Mouse (Mus musculus) MN1 (cell line): ENCODE measurements around the gene Adora3.

ENCODE experiments used
- DNase-seq: peaks from one replicate; pipeline ENCODE4 v3.0.0-alpha.2; 2016; ENCODE audit warnings: low spot score

The Adora3 gene

DNA sequence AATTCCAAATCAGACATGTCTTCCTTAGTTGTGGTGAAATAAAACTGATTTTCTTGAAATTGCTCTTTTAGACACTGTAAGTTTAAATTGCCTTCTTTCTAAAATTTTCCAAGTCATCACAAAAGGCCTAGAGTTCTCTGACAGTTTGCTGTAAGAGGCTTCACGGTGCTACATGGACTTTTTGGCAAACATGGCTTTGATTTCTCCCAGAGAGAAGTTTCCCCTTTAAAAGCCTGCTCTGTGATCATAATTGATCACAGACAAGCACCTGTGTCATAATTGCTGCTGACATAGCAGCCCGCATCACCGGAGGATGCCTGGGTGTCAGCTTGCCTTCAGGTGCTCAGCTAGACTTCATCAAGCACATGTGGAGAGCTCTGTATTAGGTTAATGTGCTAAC lies at the start of gene Adora3, which contains the start of gene Tmigd3:
Gene Adora3, plus strand, starts transcription at position 301 of the 400 bp plus-strand sequence.
Gene Tmigd3, plus strand, starts transcription at position 346 of the 400 bp plus-strand sequence.
- no peak for DNase-seq

DNA sequence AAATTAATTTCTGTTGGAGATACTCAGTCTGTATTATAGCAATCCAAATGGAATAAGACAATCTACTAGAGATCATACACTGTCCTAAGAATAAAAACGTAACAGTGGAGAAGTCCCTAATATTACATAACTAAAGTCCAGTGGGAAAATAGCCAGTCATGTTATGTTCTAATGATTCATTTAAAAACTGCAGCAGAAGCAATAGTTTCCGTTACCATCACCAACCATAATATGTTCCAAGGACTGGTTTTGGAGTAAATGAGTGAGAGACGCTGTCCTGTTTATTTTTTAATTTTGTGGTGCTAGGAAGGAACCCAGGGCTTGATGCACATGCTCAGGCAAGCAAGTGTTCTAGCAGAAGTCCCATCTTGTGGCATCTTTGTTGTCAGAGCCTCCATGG lies 49.2 kb upstream of the Adora3 start:
- no peak for DNase-seq

DNA sequence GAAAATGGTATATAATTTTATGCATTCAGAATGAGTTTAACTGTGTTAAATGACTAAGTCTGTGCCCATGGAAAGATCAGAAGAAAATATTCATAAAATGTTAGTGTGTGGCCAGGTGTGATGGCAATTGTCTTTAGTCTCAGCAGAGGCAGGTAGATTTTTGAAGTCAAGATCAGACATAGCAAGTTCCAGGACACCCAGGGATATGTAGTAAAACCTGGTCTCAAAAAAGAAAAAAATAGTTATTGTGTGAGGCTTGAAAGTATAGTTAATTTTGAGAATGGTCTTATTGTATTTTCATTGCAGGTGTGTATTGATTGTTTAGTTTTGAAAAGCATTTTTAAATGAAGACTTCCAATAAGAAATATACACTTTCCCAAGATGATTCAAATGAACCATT lies 47.0 kb upstream of the Adora3 start:
- no peak for DNase-seq

DNA sequence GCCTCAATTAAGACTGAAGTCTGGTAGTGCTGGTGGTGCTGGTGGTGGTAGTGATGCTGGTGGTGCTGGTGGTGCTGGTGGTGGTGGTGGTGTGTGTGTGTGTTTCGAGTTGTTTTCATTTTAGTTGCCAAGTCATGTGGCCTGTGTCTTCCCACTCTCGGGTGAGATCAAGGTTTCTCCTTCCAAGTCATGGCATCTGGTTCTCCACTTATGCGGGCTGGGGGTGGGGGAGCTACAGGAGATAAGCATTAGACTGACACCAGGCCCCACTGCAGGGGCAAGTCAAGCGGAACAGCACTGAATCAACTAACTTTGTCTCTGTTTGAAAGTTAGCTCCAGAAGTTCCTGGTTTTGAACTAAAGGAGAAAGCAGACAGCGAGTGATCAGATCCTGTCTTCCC lies 46.6 kb upstream of the Adora3 start:
- no peak for DNase-seq

DNA sequence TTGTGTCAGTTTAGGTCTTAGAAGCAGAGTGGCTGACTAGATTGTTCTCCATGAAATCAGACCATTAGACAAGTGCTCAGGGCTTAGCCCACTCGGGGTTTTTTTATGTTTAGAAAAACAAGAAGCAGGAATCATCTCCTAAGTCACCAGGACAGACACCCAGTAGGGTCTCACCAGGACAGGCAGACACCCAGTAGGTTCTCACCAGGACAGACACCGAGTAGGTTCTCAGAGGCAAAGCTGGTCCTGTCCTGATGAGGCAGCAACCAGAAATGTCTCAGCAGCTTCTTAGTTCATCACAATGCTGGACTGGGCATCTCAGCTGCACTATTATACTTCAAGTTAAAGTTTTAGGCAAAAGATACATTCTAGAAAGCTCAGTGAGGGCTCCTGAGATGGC lies 46.0 kb upstream of the Adora3 start:
- DNase-seq: no peak

DNA sequence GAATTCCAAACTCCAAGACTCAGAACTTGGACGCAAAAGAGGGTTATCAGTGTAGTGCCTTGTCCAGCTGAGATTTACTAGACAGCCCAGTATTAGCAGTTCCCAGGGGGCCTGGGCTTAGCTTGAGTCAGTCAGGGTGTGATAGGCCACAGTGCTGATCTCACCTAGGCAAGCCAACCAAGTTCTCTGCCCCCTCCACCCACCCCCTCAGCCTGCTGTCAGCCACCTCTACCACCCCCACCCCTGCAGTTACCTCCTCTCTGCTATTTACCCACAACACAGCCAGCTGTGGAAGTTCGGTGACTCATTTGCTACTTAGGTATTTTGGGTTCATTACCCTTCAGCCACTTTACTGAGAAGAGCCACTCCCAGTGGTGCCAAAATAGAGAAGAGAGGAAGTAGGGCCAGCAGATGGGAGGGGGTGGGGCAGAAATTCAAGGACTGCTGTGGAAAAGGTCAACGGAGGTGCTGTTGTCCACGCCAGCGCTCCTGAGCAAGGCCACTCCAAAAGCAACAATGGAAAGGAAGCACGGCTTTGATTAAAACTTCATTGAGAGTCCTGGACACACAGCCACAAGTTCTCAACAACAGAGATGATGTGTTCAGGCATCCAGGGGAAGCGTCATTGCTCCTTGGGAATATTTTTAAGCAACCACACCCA lies 45.0 kb upstream of the Adora3 start:
- DNase-seq: peak; percentile 27

DNA sequence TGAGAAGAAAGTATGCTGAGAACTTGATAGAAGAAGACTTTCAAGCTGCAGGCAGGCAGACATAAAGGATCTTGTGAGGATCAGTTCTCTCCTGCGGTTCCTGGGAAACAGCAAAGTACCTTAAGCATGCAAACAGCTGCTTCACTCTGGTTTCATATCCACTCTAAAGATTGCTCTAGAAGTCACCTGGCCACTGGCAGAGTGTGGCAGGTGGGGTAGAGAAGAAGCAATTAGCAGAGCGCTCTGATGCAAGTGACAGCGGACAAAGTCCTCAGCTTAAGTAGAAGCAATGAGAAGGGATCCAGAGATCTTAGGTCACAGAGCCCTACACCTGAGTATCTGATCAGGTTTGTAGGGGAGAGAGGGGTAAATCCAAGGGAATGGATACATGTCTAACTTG lies 39.1 kb upstream of the Adora3 start:
- DNase-seq: no peak

DNA sequence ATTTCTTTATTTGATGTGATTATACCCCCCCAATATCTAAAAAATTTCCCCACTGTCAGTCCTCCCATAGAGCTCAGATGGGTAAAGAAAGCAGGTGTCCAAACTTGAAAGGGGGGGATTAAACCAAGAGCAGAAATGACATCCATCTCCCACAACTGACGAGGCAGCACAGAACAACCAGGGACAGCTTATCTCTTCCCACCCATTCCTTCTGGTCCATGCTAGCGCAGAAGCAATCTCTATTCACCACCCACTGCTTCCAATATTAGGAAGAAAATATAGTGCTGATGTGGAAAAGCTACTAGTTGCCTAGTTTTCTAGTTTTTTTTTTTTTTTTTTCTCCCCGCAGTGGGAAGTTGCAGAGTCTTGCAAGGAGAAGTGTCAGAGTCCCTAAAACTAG lies 34.8 kb upstream of the Adora3 start:
- DNase-seq: no peak

DNA sequence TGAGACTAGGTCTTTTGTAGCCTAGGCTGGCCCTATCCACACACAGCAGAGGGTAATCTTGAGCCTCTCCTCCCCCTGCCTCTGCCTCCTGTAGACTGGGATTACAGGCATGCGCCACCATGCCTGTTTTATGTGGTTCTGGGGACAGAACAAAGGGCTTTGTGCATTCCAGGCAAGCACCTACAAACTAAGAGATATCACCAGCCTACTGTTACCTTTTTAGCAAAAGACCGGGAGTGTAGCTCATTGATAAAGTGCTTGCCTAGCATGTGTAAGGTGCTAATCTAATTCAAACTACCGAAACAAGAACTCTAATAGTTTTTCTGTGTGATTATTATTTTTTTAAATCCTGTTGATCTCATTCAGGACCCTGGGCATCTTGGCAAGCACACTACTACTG lies 33.8 kb upstream of the Adora3 start:
- no peak for DNase-seq

DNA sequence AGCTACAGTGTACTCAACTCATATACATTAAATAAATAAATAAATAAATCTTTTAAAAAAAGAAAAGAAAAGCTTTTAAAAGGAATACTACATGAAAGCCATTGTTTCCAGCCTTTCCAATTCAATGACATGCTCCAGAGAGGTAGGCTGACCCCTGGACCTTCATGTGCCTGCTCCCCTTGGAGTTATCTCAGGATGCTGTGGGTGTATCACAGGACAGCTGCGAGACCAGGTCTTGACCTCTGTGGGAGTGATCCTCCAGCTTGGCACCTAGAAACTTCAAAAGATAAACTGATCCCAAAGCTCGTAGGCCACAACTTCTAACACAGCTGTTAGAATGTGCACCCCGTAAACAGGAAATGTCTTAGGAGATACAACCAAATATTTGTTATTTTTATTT lies 32.0 kb upstream of the Adora3 start:
- no peak for DNase-seq

DNA sequence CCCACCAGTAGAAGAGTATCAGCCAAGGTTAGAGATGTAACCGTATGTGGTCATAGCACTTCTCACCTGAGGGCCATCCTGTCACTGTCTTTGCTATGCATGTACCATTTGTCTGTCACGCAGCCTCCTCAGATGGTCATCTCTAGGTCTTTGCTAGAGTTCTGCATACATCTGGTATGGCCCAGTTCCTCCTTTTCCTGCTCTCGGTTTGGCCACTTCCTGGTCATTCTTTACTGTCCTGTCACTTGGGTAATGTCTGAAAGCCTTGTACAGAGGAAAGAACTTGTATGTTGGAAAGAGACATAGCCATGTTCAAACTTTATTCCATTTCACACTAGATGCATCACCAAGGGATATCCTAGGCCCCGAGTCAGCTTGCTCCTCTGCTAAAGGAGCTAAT lies 30.8 kb upstream of the Adora3 start:
- no peak for DNase-seq

DNA sequence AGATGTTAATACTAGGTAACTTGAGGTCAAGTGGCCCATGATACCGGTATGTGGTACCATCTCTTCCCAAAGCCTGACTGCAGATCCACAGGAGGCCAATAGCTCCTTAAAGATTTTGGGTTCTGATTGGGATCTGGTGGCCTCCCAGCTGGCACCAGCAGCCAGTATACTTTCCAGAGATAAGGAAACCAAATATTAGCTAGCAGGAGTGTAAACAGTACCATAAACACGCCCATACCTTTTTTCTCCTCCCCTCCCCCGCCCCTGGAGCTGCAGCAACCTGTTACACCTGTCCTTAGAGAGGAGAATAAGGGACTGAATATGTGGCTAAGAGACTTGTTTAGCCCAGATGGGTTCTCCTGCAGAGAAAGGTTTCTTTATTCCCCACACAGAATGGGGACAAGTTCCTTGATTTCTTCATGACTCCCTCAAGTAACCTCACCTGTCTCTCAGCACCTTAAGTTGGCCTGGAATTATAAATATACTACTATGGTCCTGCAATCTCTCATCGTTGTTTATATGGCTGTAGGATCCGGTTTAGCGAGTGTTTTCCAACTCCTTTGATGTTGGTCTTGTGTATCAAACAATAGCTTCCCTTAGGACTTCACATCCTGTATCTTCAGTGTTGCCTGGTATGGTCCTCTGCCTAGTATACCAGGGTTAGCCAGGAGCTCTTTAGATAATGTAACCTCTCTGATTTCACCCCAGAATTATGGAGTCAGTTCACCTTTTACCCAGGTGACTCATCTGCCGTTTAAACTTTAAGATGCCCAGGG lies 24.2 kb upstream of the Adora3 start:
- DNase-seq: no peak

DNA sequence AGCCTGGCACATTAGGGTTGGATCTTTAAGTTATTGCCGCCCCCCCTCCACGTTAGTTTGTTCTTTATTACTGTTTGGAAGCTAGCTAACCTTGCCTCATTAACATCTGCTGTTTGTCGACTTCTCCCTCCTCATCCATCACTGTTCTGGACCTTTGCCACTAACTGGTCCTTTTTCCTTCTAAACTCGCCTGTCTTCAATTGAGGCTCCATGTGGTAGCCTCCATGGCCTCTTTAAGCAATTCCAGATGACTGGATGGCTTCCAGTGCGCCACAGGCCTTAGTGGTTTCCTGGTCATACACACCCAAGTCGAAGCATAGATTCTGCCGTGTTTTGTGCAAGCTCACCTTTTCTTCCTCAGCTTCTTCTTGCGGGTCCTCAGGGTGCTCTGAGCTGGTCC lies 16.9 kb upstream of the Adora3 start:
- DNase-seq: no peak

DNA sequence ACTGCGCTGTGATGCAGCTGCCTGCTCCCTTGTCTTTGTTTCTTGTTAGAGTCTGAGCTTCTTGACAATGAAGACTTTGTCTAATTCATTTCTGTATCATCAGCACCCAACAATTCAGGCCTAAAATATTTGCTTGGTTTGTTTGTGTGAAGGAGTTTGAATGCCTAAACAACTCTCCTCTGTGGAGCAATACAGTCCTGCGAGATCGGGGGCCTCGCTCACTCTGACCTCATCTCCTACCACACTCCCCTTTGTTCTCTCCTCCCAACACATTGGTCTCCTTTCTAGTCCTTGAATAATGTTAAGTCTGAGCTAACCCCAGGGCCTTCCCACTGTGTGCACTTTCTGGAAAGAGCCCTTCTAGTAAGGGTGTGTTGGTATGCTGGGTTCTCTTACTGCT lies 15.9 kb upstream of the Adora3 start:
- no peak for DNase-seq

DNA sequence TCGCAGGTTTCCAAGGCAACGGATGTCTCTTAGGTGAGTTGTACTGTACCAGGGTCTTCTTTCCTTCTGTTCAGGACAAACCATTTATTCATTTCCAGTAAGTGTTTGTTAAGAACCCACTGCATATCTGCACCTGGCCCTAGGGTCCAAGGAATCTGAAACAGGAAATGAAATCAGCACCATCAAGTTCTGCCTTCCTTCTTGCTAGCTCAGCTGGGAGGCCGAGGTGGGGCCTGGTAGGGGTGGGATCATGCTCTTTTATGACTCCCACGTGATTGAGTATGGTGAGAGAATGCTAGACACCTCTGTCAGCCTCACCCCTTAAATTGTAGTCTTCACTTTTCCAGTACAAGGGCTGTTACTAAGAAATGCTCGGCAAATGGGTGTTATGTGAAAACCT lies 13.1 kb upstream of the Adora3 start:
- DNase-seq: no peak

DNA sequence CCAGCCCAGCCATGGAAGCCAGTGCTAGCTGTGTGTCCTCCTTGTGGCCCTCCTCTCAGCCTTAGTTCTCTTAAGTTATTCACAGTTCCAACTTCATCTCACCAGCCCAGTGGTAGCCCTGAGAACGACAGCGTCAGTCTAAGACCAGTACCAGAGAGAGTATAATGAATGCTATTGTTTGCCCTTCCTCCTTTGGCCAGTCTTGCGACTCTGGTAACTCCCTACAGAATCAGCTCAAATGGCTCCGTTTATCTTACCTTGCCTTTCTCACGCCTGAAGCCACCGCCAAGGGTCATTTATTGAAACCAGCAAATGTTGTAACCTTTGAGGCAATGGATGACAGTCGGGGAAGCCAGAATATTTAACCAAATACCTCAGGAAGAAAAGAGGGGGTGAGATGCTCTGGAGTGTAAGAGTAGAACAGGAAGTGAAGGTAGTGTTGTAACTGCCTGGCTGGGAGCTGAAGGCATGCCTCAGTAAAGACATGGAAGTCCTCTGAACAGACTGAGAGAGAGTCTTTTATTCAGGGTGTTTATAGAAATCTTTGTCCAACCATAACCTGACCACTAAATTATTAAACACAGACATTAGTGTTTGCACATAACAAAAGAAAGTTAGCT lies 8.8 kb upstream of the Adora3 start:
- no peak for DNase-seq

DNA sequence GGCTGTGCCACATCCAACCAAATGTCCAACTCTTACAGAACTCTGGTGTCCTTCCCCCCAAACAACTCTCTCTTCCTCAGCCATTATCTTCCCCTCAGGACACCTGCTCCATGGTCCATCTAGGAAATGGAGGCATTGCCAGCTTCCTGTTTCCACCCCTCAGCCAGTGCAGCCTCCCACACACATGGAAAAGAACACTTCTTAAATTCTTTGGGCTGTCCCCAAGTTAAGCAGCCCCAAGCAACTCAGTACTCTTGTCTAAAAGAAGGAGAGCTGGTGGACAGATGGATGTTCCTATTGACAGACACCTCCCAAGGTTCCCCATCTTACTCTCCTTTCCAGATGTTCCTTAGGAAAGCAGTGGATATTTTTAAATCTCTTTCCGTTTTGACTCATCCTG lies 6.5 kb upstream of the Adora3 start:
- DNase-seq: no peak

DNA sequence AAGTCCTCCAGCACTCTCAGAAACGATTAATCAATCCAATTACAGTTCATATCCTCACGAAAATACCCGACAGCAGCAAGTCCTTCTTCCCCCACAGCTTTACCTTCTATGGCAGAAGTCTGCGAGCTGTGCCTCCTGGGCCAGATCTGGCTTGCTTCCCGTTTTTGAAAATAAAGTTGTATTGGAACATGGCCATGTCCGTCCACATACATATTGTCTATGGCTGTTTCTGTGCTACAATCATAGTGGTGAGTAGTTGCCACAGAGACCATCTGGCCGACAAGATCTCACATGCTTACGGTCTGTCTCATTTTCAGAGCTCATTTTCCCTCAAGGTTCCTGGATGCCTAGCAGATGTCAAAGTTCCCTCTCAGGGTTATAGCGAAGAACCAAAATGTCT lies 5.5 kb upstream of the Adora3 start:
- DNase-seq: no peak

DNA sequence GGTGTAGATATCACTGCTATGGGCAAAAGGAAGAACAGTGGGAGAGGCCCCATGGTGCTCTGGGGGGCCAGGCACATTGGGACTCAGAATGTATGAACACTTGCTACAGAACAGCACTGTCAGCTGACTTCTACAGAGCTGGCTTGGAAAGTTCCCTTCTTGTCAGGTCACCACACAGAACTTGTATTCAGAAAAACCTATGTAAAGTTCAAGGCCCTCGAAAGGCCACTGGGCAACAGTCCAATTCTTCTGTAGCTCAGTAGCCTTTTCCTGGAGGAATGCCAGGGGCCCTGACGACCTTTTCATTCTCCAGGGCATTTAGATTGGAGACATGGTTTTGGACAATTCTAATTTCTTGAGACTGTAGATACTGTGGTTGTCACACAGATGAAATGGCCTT lies 2.5 kb upstream of the Adora3 start:
- peak; percentile 21 for DNase-seq

DNA sequence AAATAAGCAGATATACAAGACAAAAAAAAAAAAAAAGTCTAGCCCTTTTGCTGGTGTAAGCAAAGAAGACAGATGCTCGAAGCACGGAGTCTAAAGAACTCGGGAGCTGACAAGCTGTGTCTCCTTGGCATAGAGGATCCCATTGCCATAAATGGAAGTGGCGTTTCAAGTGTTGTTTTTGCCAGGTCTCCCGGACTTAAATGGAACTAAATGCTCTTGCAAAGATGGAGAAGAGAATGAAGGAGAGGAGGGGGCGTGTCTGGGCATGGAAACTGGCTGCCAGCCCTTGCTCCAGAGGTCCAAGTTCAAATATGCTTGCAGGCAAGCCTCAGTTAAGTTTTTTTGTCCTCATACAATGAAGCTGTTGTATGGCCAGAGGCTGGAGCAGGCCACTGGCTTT lies 1.4 kb downstream of the Adora3 start:
- peak; percentile 17 for DNase-seq

DNA sequence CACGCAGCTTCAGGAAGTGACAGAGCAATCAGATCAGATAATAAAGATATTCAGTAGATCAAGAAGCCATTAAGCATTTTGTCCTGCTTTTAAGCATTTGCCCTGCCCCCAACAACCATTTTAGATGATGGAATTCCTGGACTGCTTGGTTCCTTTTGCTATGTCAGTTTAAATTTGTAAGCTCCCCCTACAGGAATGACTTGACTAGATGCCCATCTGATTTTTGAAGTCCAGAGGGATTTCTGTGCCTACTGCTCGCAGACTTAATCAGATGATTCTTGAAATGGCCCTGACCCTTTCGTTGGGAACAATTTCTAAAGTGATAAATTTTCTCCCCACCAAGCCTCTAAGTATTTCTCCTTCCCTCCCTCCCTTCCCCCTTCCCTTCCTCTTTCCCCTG lies 1.9 kb downstream of the Adora3 start:
- peak; percentile 65 for DNase-seq

DNA sequence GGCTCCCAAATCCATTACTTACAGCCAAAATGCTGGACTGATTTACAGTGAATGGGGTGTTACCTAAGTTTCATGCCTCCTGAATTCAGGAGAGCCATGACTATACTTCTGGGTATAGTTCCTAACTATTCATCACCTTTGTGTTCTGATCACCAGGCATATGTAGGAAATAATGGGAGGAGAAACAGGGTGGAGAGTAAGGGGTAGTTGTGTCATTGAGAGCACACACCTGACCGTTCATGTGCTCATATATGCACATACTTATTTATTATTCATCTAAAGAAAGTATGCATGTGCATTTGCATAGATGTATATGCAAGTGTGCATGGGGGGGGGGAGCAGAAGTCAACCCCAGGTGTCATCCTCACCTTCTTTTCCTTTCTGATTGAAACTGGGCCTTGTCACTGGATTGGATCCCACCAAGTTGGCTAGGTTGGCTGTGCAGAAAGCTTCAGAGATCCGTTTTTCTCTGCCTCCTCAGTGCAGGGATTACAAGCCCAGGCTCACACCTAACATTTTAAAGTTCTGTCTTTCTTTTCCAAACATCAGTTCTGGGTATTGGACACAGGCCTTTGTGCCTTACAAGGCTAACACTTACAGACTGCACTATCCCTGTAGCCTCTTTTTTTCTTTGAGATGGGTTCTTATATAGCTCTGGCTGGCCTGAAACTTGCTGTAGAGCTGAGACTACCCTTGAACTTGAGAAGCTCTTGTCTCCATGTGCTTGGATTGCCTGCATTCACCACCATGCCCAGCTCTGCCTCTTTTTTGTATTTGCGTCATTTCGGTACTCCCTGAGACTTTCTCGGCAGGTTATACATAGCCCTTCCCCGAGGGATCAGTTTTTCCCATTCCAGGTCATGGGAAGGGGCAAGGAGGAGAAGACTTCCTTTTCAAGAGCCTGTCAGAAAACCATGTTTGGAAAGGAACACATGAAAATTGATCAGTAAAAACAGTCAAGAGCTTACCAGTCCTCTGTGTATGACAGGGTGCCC lies 3.1 kb downstream of the Adora3 start:
- DNase-seq: no peak
